Mouse (Mus musculus) liver, adult 2 months (tissue): ENCODE measurements at regions not wholly inside any gene's neighbourhood (a gene's known extent, or its start where the extent isn't known, plus 50 kb on each side); places are given as distances from the start of the nearest gene placed in this dataset.

Source experiments
- CTCF ChIP-seq: fragments of 200-500 bp; IDR thresholded peaks from 2 replicates; pipeline ENCODE4 v1.5.1; 2011; ENCODE audit warnings: low read depth, low read length, control low read depth
- POLR2A ChIP-seq: fragments of 200-500 bp; IDR thresholded peaks from 2 replicates; pipeline ENCODE4 v1.6.1; 2011; ENCODE audit warnings: low read length, control low read depth; ENCODE audit not compliant: insufficient read depth; ENCODE audit errors: extremely low read depth

- TF ChIP-seq CTCF (no peak), POLR2A (no peak)
Measured at GRCm38 (mm10) chr7:111270874-111271273, 188.0 kb upstream of the Eif4g2 start.
